Mouse (Mus musculus) CH12.LX (cell line): ENCODE results near the gene Rnase4. TPM values are rescaled to one million over a fixed set of nuclear protein-coding genes. Genes with fewer than 3 reads are reported as not detected.

Experiments used
- DNase-seq: peaks from one replicate; pipeline ENCODE4 v3.0.0-alpha.2; 2013; ENCODE audit errors: extremely low read depth
- H3K27ac ChIP-seq: 2 replicates; pipeline ENCODE4 v1.5.1; 2012; ENCODE audit warnings: low read depth, mild to moderate bottlenecking, control low read depth, moderate library complexity; ENCODE audit not compliant: insufficient read depth
- H3K27me3 ChIP-seq: replicated peaks from 2 replicates; pipeline ENCODE3; 2012; ENCODE audit warnings: inconsistent platforms
- H3K36me3 ChIP-seq, 2 experiments: replicated peaks in 1 of 2; 2 replicates each; pipeline versions ENCODE3 to v1.6.1; 2012; ENCODE audit warnings: inconsistent platforms in 1 of 2, low read length in 1 of 2, mild to moderate bottlenecking in 1 of 2, mixed read lengths in 1 of 2, moderate library complexity in 1 of 2; ENCODE audit not compliant: control insufficient read depth in 1 of 2, insufficient read depth in 1 of 2
- H3K4me1 ChIP-seq, 2 experiments: 2 replicates each; pipeline ENCODE4 v1.6.1; 2012; ENCODE audit warnings: inconsistent platforms in 1 of 2, moderate library complexity in 1 of 2; ENCODE audit not compliant: insufficient read depth in 2 of 2, control insufficient read depth in 1 of 2
- H3K4me2 ChIP-seq: 2 replicates; pipeline ENCODE4 v1.6.1; 2012; ENCODE audit warnings: low read depth, mild to moderate bottlenecking, control low read depth; ENCODE audit not compliant: poor library complexity, insufficient read depth, severe bottlenecking
- H3K4me3 ChIP-seq, 3 experiments: fragments of 150-350 bp in 1 of 3; sonication (generic) in 1 of 3; replicated peaks in 1 of 3; 2 replicates each; pipeline versions ENCODE3 to v1.5.1; 2011 to 2012; ENCODE audit warnings: low read depth in 2 of 3, low read length in 2 of 3, mild to moderate bottlenecking in 2 of 3, moderate library complexity in 2 of 3, control low read depth in 1 of 3, improper control_type of control experiment in 1 of 3, inconsistent platforms in 1 of 3, mixed read lengths in 1 of 3; ENCODE audit not compliant: poor library complexity in 1 of 3
- H3K79me2 ChIP-seq: replicated peaks from 2 replicates; pipeline ENCODE4 v1.6.1; 2012; ENCODE audit warnings: mild to moderate bottlenecking, moderate library complexity; ENCODE audit not compliant: control insufficient read depth, poor library complexity, insufficient read depth, severe bottlenecking; ENCODE audit errors: extremely low read depth
- H3K9ac ChIP-seq: 2 replicates; pipeline ENCODE4 v1.6.1; 2012; ENCODE audit warnings: low read depth, mild to moderate bottlenecking, control low read depth, moderate library complexity; ENCODE audit not compliant: insufficient read depth
- H3K9me3 ChIP-seq: replicated peaks from 2 replicates; pipeline ENCODE3; 2012; ENCODE audit warnings: low read length, inconsistent platforms, mixed read lengths
- BHLHE40 ChIP-seq: IDR thresholded peaks from 2 replicates; pipeline ENCODE4 v1.6.1; 2011; ENCODE audit warnings: mild to moderate bottlenecking, low read depth, low read length, improper control_type of control experiment
- CHD1 ChIP-seq: IDR thresholded peaks from 2 replicates; pipeline ENCODE4 v1.6.1; 2012; ENCODE audit warnings: low read depth, low read length, improper control_type of control experiment, inconsistent platforms
- CHD2 ChIP-seq: IDR thresholded peaks from 2 replicates; pipeline ENCODE4 v1.6.1; 2011; ENCODE audit warnings: low read length, improper control_type of control experiment
- CTCF ChIP-seq, 2 experiments: IDR thresholded peaks in 1 of 2; conservative IDR thresholded peaks in 1 of 2; 2 replicates each; pipeline ENCODE4 v1.5.1; 2011 to 2012; ENCODE audit warnings: low read depth in 2 of 2, low read length in 2 of 2, improper control_type of control experiment in 1 of 2, inconsistent platforms in 1 of 2, mild to moderate bottlenecking in 1 of 2, moderate library complexity in 1 of 2
- ELF1 ChIP-seq: IDR thresholded peaks from 2 replicates; pipeline ENCODE4 v1.6.1; 2014; ENCODE audit warnings: low read depth, mild to moderate bottlenecking, inconsistent platforms, low read length, improper control_type of control experiment
- EP300 ChIP-seq: IDR thresholded peaks from 2 replicates; pipeline ENCODE4 v1.6.1; 2011; ENCODE audit warnings: low read length, improper control_type of control experiment
- ETS1 ChIP-seq: conservative IDR thresholded peaks from 2 replicates; pipeline ENCODE4 v1.6.1; 2012; ENCODE audit warnings: low read depth, mild to moderate bottlenecking, inconsistent platforms, low read length, improper control_type of control experiment, moderate library complexity
- GABPA ChIP-seq: IDR thresholded peaks from 2 replicates; pipeline ENCODE4 v1.6.1; 2012; ENCODE audit warnings: low read depth, low read length, improper control_type of control experiment, inconsistent platforms; ENCODE audit not compliant: insufficient replicate concordance
- HCFC1 ChIP-seq: IDR thresholded peaks from 2 replicates; pipeline ENCODE4 v1.6.1; 2012; ENCODE audit warnings: low read depth, mild to moderate bottlenecking, inconsistent platforms, low read length, improper control_type of control experiment
- IRF4 ChIP-seq: IDR thresholded peaks from 2 replicates; pipeline ENCODE4 v1.6.1; 2014; ENCODE audit warnings: low read depth, mild to moderate bottlenecking, inconsistent platforms, low read length, improper control_type of control experiment
- JUN ChIP-seq: IDR thresholded peaks from 2 replicates; pipeline ENCODE4 v1.6.1; 2011; ENCODE audit warnings: low read depth, mild to moderate bottlenecking, low read length, improper control_type of control experiment, moderate library complexity; ENCODE audit not compliant: insufficient read depth
- KAT2A ChIP-seq: IDR thresholded peaks from 2 replicates; pipeline ENCODE4 v1.6.1; 2012; ENCODE audit warnings: low read length, improper control_type of control experiment, inconsistent platforms; ENCODE audit not compliant: insufficient replicate concordance
- MYC ChIP-seq: IDR thresholded peaks from 2 replicates; pipeline ENCODE4 v1.6.1; 2011; ENCODE audit warnings: low read depth, mild to moderate bottlenecking, improper control_type of control experiment, low read length
- NELFE ChIP-seq: IDR thresholded peaks from 2 replicates; pipeline ENCODE4 v1.6.1; 2011; ENCODE audit warnings: low read depth, low read length, improper control_type of control experiment
- NRF1 ChIP-seq: IDR thresholded peaks from 2 replicates; pipeline ENCODE4 v1.6.1; 2014; ENCODE audit warnings: low read depth, mild to moderate bottlenecking, inconsistent platforms, low read length, improper control_type of control experiment, moderate library complexity
- POLR2A ChIP-seq: IDR thresholded peaks from 2 replicates; pipeline ENCODE4 v1.6.1; 2011; ENCODE audit warnings: low read depth, mild to moderate bottlenecking, improper control_type of control experiment, low read length
- POLR2AphosphoS2 ChIP-seq: IDR thresholded peaks from 2 replicates; pipeline ENCODE4 v1.6.1; 2011; ENCODE audit warnings: low read depth, low read length, improper control_type of control experiment
- RCOR1 ChIP-seq: conservative IDR thresholded peaks from 2 replicates; pipeline ENCODE4 v1.6.1; 2012; ENCODE audit warnings: low read depth, mild to moderate bottlenecking, inconsistent platforms, low read length, improper control_type of control experiment
- SIN3A ChIP-seq: IDR thresholded peaks from 2 replicates; pipeline ENCODE4 v1.6.1; 2012; ENCODE audit warnings: low read length, improper control_type of control experiment, inconsistent platforms
- SMC3 ChIP-seq: IDR thresholded peaks from 2 replicates; pipeline ENCODE4 v1.6.1; 2011; ENCODE audit warnings: low read depth, low read length, improper control_type of control experiment
- TBP ChIP-seq: conservative IDR thresholded peaks from 2 replicates; pipeline ENCODE4 v1.6.1; 2011; ENCODE audit warnings: low read depth, low read length, improper control_type of control experiment
- TCF12 ChIP-seq: IDR thresholded peaks from 2 replicates; pipeline ENCODE4 v1.6.1; 2014; ENCODE audit warnings: low read depth, mild to moderate bottlenecking, inconsistent platforms, low read length, improper control_type of control experiment
- UBTF ChIP-seq: IDR thresholded peaks from 2 replicates; pipeline ENCODE4 v1.6.1; 2012; ENCODE audit warnings: low read depth, mild to moderate bottlenecking, inconsistent platforms, low read length, improper control_type of control experiment, moderate library complexity
- ZKSCAN1 ChIP-seq: IDR thresholded peaks from 2 replicates; pipeline ENCODE4 v1.6.1; 2012; ENCODE audit warnings: low read depth, inconsistent platforms, low read length, improper control_type of control experiment, borderline replicate concordance
- ZMIZ1 ChIP-seq: IDR thresholded peaks from 2 replicates; pipeline ENCODE4 v1.6.1; 2012; ENCODE audit warnings: low read depth, mild to moderate bottlenecking, inconsistent platforms, low read length, improper control_type of control experiment
- dilution Hi-C: fragments of 300-500 bp; cut with MboI; formaldehyde crosslinking; loops from 2 replicates; pipeline ENCODE4 v1.14.3; 2020; ENCODE audit warnings: low sequenced_read_pairs; ENCODE audit not compliant: extremely low pct_unique_long_range_greater_than_20kb, extremely low pct_ligation_motif_present
- in situ Hi-C: fragments of 300-500 bp; cut with MboI; formaldehyde crosslinking; loops from 3 replicates; pipeline ENCODE4 v1.14.3; 2019; ENCODE audit warnings: low sequenced_read_pairs, low pct_ligation_motif_present, low pct_unique_long_range_greater_than_20kb, mixed read lengths
- polyA plus RNA-seq: library from polyadenylated mRNA; unstranded; fragments of >175 nt; gene quantifications from 2 replicates; pipeline ENCODE4 v1.2.1, GENCODE M21; 2012; ENCODE audit warnings: low read depth; ENCODE audit not compliant: insufficient read length
- total RNA-seq, 2 experiments: library from RNA; depleted of rRNA; stranded (reverse); fragments of 300-350 nt in 1 of 2; fragments of >200 nt in 1 of 2; gene quantifications; 2 replicates each; pipeline ENCODE4 v1.2.3; 2012 to 2014

Gene Rnase4
- total and polyA plus RNA-seq, 3 experiments, result 1.6 to 1.9 (median 1.8) TPM

DNA sequence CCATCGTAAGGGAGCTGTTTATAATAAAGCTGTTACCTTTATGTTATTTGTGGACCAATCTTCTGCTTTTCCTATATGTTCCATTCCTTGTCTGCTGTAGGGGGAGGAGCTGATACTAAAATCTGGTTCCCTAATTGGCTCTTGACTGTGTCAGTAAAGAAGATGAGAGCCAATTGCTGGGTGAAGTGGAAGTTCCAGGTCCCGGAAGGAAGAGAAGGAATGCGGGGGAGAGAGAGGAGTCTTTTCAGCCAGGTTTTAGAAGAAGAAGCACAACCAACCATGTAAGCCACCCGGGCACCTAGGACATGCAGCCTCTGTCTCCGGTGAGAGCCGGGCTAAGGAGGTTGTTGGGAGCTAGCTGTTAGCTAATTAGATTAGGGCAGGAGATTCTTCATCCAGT, 34.8 kb downstream of the Rnase4 start (continued):
- TF ChIP-seq MYC (no peak), ETS1 (no peak), JUN (no peak), CHD1 (no peak), IRF4 (peak; percentile 37; the same call in 1 of the 2 replicates), ZKSCAN1 (no peak), POLR2AphosphoS2 (no peak), KAT2A (no peak), NRF1 (no peak)

DNA sequence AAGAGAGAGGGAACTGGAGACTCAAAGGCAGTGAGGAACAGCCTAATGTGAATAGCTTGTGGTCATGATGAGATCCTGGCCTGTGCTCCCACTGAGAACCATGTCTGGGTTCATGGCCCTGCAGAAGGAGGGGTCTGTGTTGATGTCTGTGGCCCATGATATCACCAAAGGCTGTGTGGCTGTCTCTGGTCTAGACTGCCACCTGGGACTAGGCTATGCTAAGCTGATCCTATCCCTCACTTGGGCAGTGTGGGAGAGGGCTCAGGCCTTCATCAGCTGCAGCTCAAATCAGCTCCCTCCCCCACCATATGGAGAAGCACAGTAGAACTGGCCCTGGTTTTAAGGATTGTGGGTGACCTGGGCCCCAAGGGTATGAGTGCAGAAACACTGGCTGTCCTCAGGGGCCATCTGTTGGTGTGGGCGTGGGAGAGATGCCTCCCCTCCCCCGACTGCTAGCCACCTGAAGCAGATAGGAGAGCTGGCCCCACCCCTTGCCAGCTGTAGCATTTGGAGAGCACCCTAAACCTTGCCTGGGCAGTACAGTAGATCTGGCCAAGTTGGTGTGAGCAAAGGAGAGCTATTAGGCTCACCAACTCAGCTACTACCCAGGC, 36.9 kb downstream of the Rnase4 start:
- TF ChIP-seq CHD2, result peak; percentile 31; the same call in 1 of the 2 replicates
- TF ChIP-seq TCF12, result peak; percentile 61
- no peak for TF ChIP-seq BHLHE40
- 0 out of 2 replicates have a peak, but pooled peaks have one; percentile 28 for TF ChIP-seq SIN3A
- no peak for TF ChIP-seq SMC3
- peak; percentile 53 for DNase-seq
- Histone ChIP-seq H3K27ac (peak overlapping the region; percentile 54), H3K4me1 (peaks cover 15 to 64% of the 10 kb centered on the region in 2 experiments), H3K4me3 (peak overlapping the region in 1 of 3 experiments; percentile 9), H3K36me3 (peaks cover 6 to 8% of the 10 kb centered on the region in 2 experiments), H3K27me3 (no peaks in the 10 kb centered on the region), H3K4me2 (no peak overlapping the region; the same call in 1 of the 2 replicates), H3K79me2 (peaks cover 3% of the 10 kb centered on the region; the same call in 1 of the 2 replicates), H3K9me3 (no peaks in the 10 kb centered on the region), H3K9ac (peak overlapping the region; percentile 44; the same call in 1 of the 2 replicates)
- dilution Hi-C loops, result no loop called here
- in situ Hi-C loops, result no loop called here

DNA sequence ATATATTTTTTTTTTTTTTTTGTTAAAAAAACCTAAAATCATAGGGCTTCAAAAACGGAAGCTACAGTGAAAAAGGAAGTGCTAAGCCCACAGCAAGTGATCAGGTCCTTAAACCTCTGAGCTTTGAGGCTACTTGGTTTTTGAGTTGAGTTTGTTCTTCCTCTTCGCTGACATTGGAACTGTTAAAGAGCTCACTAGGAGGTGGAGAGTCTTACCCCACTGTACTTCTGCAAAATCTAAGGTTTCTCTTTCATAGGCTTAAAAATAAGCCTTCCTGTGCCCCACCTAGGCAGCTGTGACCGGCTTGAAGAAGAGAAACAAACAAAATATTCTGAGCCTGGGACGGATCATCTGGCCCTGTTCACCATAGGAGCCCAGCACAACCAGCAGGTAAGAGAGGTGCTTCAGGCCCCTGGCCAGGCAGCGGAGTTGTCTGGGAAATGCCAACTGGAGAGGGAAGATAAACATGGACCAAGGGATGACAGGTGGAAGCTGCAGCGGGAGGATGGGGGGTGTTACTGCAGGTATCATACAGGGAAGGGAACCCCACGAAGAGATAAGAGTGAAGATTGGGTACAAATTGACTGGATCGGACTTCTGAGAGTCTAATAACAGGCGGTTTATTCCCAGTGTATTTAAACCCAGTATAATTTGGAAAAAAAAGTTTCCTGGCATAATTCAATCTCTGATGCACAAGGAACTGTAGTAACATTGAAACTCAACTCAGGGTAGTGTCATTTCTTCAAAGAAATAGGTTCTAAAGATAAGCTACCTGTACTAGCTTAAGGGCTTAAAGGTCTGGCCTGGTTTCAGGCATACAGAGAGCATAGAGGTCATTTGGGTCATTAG, 38.1 kb downstream of the Rnase4 start:
- H3K27me3 ChIP-seq, result no peaks in the 10 kb centered on the region
- no peaks in the 10 kb centered on the region for H3K9me3 ChIP-seq
- H3K36me3 ChIP-seq, result peaks cover 6 to 8% of the 10 kb centered on the region in 2 experiments
- H3K4me2 ChIP-seq, result peak overlapping the region; percentile 79
- in situ Hi-C loops, result no loop called here
- H3K79me2 ChIP-seq, result peaks cover 3% of the 10 kb centered on the region; the same call in 1 of the 2 replicates
- peak overlapping the region; percentile 39 to 55 (median 40) for H3K4me3 ChIP-seq
- H3K27ac ChIP-seq, result peak overlapping the region; percentile 81
- H3K9ac ChIP-seq, result peak overlapping the region; percentile 70
- peaks cover 15 to 62% of the 10 kb centered on the region in 2 experiments for H3K4me1 ChIP-seq
- dilution Hi-C loops, result no loop called here
- peak; percentile 71 for DNase-seq
- no peak for TF ChIP-seq ZMIZ1
- no peak for TF ChIP-seq ZKSCAN1
- no peak for TF ChIP-seq CHD2
- TF ChIP-seq SIN3A, result peak; percentile 36
- TF ChIP-seq ETS1, result no peak; the same call in 1 of the 2 replicates
- no peak for TF ChIP-seq MYC
- peak; percentile 48; the same call in 1 of the 2 replicates for TF ChIP-seq TBP
- TF ChIP-seq IRF4, result peak; percentile 55; the same call in 1 of the 2 replicates
- no peak for TF ChIP-seq CTCF (conservative IDR thresholded peaks at IDR 0.05 in 1 of 2, IDR thresholded peaks at IDR 0.05 in 1 of 2; ENCODE audit: low read depth in 2 of 2, low read length in 2 of 2)
- no peak for TF ChIP-seq HCFC1
- no peak for TF ChIP-seq GABPA
- TF ChIP-seq RCOR1, result no peak
- peak; percentile 51; the same call in 1 of the 2 replicates for TF ChIP-seq EP300
- no peak for TF ChIP-seq BHLHE40
- 0 out of 2 replicates have a peak, but pooled peaks have one; percentile 41 for TF ChIP-seq ELF1
- peak; percentile 36; the same call in 1 of the 2 replicates for TF ChIP-seq TCF12
- TF ChIP-seq UBTF, result peak; percentile 47; the same call in 1 of the 2 replicates
- no peak for TF ChIP-seq JUN
- TF ChIP-seq POLR2A, result peak; percentile 51
- no peak for TF ChIP-seq NELFE
- TF ChIP-seq POLR2AphosphoS2, result no peak
- TF ChIP-seq KAT2A, result no peak
